Mouse (Mus musculus) G1E (cell line): Measurements from ENCODE around the gene Prkcq. TPM values are rescaled to one million over a fixed set of nuclear protein-coding genes. Genes with fewer than 3 reads are reported as not detected.

Experiments used
- ATAC-seq: 2 replicates; pipeline ENCODE4 v1.8.0; 2016; ENCODE audit warnings: mild to moderate bottlenecking; ENCODE audit not compliant: insufficient number of reproducible peaks, poor library complexity, low FRiP score, severe bottlenecking; ENCODE audit errors: extremely low read depth
- DNase-seq: peaks from one replicate; pipeline ENCODE4 v3.0.0; 2012; ENCODE audit warnings: low spot score
- H3K27me3 ChIP-seq: 2 replicates; pipeline ENCODE4 v1.6.1; 2012; ENCODE audit warnings: mild to moderate bottlenecking, low read length, inconsistent platforms; ENCODE audit not compliant: insufficient read depth
- H3K36me3 ChIP-seq: replicated peaks from 2 replicates; pipeline ENCODE3; 2012; ENCODE audit warnings: mild to moderate bottlenecking, inconsistent platforms
- H3K4me1 ChIP-seq: 2 replicates; pipeline ENCODE4 v1.6.1; 2012; ENCODE audit warnings: low read depth, low read length, inconsistent platforms, mixed read lengths; ENCODE audit not compliant: insufficient read depth
- H3K4me3 ChIP-seq: 2 replicates; pipeline ENCODE4 v1.5.1; 2012; ENCODE audit warnings: low read depth, mild to moderate bottlenecking, inconsistent platforms, low read length, moderate library complexity, mixed read lengths
- H3K9me3 ChIP-seq: replicated peaks from 2 replicates; pipeline ENCODE4 v1.6.1; 2012; ENCODE audit warnings: inconsistent platforms
- CTCF ChIP-seq: IDR thresholded peaks from 2 replicates; pipeline ENCODE4 v1.5.1; 2012; ENCODE audit warnings: low read depth, low read length, inconsistent platforms, mixed read lengths
- GATA1 ChIP-seq: IDR thresholded peaks from 2 replicates; pipeline ENCODE4 v1.6.1; 2012; ENCODE audit warnings: borderline replicate concordance, low read length, inconsistent platforms, mixed read lengths
- GATA2 ChIP-seq: IDR thresholded peaks from 2 replicates; pipeline ENCODE4 v1.6.1; 2012; ENCODE audit warnings: low read depth, low read length, inconsistent platforms, borderline replicate concordance
- POLR2AphosphoS5 ChIP-seq: IDR thresholded peaks from 2 replicates; pipeline ENCODE4 v1.6.1; 2012; ENCODE audit warnings: low read depth, low read length, inconsistent platforms; ENCODE audit not compliant: insufficient replicate concordance
- TAL1 ChIP-seq: conservative IDR thresholded peaks from 2 replicates; pipeline ENCODE4 v1.6.1; 2012; ENCODE audit warnings: low read depth, low read length, inconsistent platforms, mixed read lengths
- polyA plus RNA-seq: library from polyadenylated mRNA; stranded (reverse); fragments of >175 nt; gene quantifications from 2 replicates; pipeline ENCODE4 v1.2.3, GENCODE M21; 2012
- total RNA-seq, 2 experiments: library from RNA; stranded (forward) in 1 of 2; stranded (reverse) in 1 of 2; fragments of 200-1000 nt in 1 of 2; fragments of >200 nt in 1 of 2; fragmentation: Nextera tagmentation in 1 of 2; gene quantifications; 2 replicates each; pipeline ENCODE4 v1.2.3; 2014 to 2017

Prkcq gene
- total and polyA plus RNA-seq, 3 experiments, result 0.27 TPM; not detected in 2

DNA sequence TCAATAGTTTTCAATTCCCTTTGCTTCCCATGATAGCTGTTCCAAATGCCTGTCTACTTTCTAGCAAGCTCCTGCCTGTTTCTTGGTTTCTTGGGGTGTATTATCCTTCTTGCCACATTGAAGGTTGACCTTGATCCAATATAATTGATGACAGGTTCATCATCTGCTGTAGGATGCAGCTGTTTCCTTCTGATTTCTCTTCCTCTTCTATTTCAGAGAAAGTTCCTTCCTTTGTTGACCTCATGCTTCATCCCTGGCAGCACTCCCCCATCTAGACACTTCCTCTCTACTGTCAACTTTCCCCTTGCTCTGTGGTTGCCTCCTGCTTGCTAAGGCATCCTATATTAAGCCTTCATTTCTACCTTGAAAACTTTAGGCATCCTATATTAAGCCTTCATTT lies 67.6 kb downstream of the Prkcq start:
- DNase-seq (no peak), ATAC-seq (no peak)
- H3K9me3 ChIP-seq, result no peaks in the 10 kb centered on the region
- H3K4me3 ChIP-seq, result no peak overlapping the region
- H3K36me3 ChIP-seq, result no peaks in the 10 kb centered on the region
- TF ChIP-seq TAL1 (no peak), POLR2AphosphoS5 (no peak), CTCF (no peak), GATA2 (no peak), GATA1 (no peak)
- 0 out of 2 replicates have a peak, but pooled peaks cover 4% of the 10 kb centered on the region for H3K27me3 ChIP-seq
- H3K4me1 ChIP-seq, result no peaks in the 10 kb centered on the region

DNA sequence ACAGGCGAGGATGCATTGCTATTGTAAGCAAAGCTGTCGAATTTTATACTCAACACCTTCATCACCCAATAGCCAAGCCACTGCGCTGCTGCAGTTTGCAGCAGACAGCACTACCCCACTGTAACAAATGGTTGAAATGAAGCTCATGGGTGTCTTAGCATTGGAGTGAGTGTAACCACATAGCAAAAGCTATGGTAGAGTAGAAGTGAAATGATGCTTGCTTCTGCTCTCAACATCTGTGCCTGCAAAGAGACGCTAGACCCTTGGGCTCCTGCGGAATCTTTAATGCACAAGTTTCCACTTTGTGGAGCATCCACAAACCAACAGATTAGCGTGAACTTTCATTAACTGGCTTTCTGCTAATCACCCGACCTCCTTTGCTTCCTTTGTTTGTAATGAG lies 74.0 kb downstream of the Prkcq start:
- no peaks in the 10 kb centered on the region for H3K4me1 ChIP-seq
- no peak overlapping the region for H3K4me3 ChIP-seq

DNA sequence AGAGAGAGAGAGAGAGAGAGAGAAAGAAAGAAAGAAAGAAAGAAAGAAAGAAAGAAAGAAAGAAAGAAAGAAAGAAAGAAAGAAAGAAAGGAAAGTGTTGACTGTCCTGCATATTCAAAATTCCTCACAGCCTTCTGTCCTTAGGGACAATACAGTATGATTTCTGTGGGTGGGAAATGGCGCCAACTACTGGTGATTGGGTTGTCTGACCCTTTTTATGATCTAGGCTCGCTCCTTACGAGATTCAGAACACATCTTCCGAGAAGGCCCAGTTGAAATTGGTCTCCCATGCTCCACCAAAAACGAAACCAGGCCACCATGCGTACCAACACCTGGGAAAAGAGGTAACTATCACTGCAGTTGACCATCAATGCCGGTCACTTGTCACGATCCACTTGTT lies 82.0 kb downstream of the Prkcq start:
- no peak overlapping the region for H3K4me3 ChIP-seq

More for the DNA sequence above, 74.0 kb downstream of the Prkcq start:
- no peak for ATAC-seq
- Histone ChIP-seq H3K9me3 (no peaks in the 10 kb centered on the region), H3K36me3 (no peaks in the 10 kb centered on the region), H3K27me3 (peaks cover 4% of the 10 kb centered on the region; the same call in 1 of the 2 replicates)
- TF ChIP-seq GATA2 (no peak), TAL1 (no peak), POLR2AphosphoS5 (no peak), GATA1 (no peak)
- no peak for DNase-seq

DNA sequence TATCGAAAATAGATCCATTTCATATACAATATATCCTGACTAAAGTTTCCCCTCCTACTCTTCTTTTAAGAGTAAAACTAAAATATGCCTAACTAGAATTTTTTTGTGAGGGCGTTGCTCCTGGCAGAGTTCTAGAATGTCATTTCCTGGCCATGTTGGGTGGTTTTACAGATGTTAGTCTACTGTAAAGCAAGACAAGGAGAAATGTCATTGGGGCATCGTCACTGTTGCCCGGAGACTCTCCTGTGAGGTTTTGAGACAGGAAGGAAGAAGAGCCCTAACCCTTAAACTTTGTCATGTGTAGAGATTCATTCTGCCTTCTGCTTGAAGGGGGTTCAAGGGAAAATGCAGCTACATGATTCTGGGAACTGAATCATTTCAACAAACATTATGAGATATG lies 82.5 kb downstream of the Prkcq start:
- H3K4me3 ChIP-seq, result no peak overlapping the region
- ATAC-seq (no peak), DNase-seq (no peak)
- TF ChIP-seq GATA1, result no peak
- no peak for TF ChIP-seq TAL1
- no peak for TF ChIP-seq GATA2
- no peak for TF ChIP-seq POLR2AphosphoS5
- no peak for TF ChIP-seq CTCF
- H3K36me3 ChIP-seq, result no peaks in the 10 kb centered on the region
- no peaks in the 10 kb centered on the region for H3K27me3 ChIP-seq
- H3K9me3 ChIP-seq, result no peaks in the 10 kb centered on the region
- H3K4me1 ChIP-seq, result no peaks in the 10 kb centered on the region

More for the DNA sequence above, 82.0 kb downstream of the Prkcq start:
- Histone ChIP-seq H3K27me3 (no peaks in the 10 kb centered on the region), H3K36me3 (no peaks in the 10 kb centered on the region), H3K9me3 (no peaks in the 10 kb centered on the region), H3K4me1 (no peaks in the 10 kb centered on the region)
- peak; percentile 3 for DNase-seq
- ATAC-seq, result no peak
- TF ChIP-seq GATA2 (no peak), CTCF (no peak), TAL1 (no peak), GATA1 (no peak), POLR2AphosphoS5 (no peak)

DNA sequence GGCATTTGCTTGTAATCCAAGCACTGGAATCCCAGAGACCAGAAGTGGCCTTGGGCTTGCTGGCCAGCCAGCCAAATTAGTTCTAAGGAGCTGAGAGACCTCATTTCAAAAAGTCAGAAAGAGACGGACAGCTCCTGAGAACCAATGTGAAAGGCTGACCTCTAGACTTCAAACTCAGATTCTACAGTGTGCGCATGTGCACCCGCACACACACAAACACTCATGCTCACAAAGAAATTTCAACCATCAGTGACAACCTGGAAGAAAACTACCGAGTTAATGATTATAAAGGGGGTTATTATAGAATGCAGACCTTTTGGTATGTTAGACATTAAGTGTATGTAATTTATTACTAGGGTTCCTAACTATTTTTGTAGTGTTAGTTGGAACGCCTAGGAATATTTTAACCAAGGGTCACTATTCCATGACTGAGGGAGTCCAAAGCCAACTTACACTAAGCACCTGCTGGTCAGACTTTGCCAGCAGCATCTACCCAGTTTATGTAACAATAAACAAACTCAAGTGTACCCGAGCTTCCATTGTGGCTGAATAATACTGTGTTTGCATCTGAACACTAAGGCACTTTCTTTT lies 85.4 kb downstream of the Prkcq start:
- Histone ChIP-seq H3K9me3 (no peaks in the 10 kb centered on the region), H3K36me3 (no peaks in the 10 kb centered on the region), H3K4me3 (no peak overlapping the region), H3K4me1 (no peaks in the 10 kb centered on the region), H3K27me3 (no peaks in the 10 kb centered on the region)
- ATAC-seq (no peak), DNase-seq (no peak)
- TF ChIP-seq TAL1 (no peak), POLR2AphosphoS5 (no peak), GATA2 (no peak), GATA1 (no peak), CTCF (no peak)

DNA sequence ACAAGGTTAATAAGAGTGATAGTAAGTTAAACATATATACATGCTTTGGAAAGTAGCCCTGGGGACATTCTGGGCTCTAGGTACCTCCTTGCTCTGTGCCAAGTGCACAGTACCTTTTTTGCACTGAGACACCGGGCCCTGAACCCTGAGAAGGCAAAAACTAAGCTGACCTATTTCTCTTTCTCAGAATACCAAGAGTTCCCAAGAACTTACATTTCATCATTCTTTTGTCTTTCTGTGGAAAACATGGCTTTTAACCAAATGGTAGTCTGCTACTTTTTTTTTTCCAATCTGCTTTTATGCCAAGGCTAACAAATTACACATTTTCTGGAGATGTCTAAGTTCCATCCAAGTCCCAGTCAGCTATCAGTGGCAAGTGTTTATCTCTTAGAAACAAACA lies 86.3 kb downstream of the Prkcq start:
- TF ChIP-seq POLR2AphosphoS5, result no peak
- TF ChIP-seq CTCF, result no peak
- no peak for TF ChIP-seq TAL1
- no peak for TF ChIP-seq GATA1
- no peak for TF ChIP-seq GATA2
- no peak for ATAC-seq
- Histone ChIP-seq H3K4me1 (no peaks in the 10 kb centered on the region), H3K4me3 (no peak overlapping the region), H3K9me3 (no peaks in the 10 kb centered on the region), H3K36me3 (no peaks in the 10 kb centered on the region), H3K27me3 (no peaks in the 10 kb centered on the region)
- no peak for DNase-seq
